Mouse (Mus musculus) layer of hippocampus, adult 8-10 months (tissue): ENCODE measurements around the gene Fam131a. TPM values are rescaled to one million over a fixed set of nuclear protein-coding genes. Genes with fewer than 3 reads are reported as not detected.
A peak's percentile ranks its signal among the peaks of the same experiment; 100 is the strongest.

Experiments used
- DNase-seq, 2 experiments: peaks; one replicate each; pipeline ENCODE4 v3.0.0; 2022; ENCODE audit warnings: low spot score in 2 of 2
- total RNA-seq, 4 experiments: library from RNA; stranded (reverse); gene quantifications; 2 replicates each; pipeline ENCODE4 v1.2.4; 2022

Fam131a gene
- total RNA-seq, 4 experiments from 2014 or later = 395 to 431 (median 412) TPM

GRCm38 (mm10) chr16:20715976-20716840 lies 23.2 kb downstream of the Fam131a start:
- DNase-seq = peak in 1 of 2 experiments; percentile 77

GRCm38 (mm10) chr16:20716841-20717180 lies 23.8 kb downstream of the Fam131a start:
- DNase-seq = no peak

- DNase-seq = peak; percentile 97
These were observed 24.3 kb downstream of the Fam131a start, which contains the start of the genes Polr2h and Clcn2 for GRCm38 (mm10) chr16:20717181-20717977. Gene Polr2h, plus strand, starts transcription at chr16:20717665. Gene Clcn2, minus strand, starts transcription at chr16:20717746.

- DNase-seq = no peak
These were observed 25.1 kb downstream of the Fam131a start for GRCm38 (mm10) chr16:20717978-20718670.

GRCm38 (mm10) chr16:20721808-20722207 lies 28.8 kb downstream of the Fam131a start:
- DNase-seq = no peak

- no peak for DNase-seq
These were observed 29.7 kb downstream of the Fam131a start for GRCm38 (mm10) chr16:20722736-20723135.

DNA sequence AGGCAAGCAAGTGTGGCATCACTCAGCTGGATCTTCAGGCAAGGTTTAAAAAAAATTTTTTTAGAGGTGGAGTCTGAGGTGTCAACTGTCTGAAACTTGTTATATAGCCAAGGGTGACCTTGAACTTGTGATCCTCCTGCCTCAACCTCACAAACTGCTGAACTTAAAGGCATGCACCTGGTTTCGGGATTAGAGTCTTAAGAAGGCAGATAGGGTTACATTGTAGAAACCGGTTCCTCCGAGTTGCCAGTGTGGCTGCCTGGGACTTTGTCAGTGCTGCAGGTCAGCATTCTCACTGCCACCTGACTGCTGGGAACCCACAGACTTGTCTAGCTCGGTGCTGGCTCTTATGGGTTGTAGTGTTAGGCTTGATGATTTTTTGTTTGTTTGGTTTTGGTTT lies 30.2 kb downstream of the Fam131a start:
- DNase-seq = no peak

DNA sequence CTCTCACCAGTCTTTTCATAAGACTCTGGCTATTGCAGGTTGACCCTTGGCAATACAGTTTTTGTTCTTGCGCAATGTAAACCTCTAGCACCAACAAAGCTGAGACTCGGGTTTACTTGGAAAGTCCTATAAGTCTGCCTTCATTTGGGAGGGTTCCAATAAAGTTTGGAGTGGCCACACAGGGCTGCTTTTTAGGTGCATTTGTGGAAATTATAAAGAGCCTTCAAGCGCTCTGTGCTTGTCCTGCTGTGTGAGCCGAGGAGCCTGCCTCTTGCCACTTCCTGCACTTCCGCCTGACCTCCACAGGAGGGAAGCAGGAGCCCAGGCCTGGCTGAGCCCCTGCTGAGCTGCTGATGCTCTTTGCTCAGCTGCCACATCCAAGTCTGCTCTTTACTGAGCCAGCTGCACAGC lies 31.3 kb downstream of the Fam131a start:
- peak in 1 of 2 experiments; percentile 29 for DNase-seq

- DNase-seq = no peak
These were observed 32.3 kb downstream of the Fam131a start for GRCm38 (mm10) chr16:20725321-20725720.

DNA sequence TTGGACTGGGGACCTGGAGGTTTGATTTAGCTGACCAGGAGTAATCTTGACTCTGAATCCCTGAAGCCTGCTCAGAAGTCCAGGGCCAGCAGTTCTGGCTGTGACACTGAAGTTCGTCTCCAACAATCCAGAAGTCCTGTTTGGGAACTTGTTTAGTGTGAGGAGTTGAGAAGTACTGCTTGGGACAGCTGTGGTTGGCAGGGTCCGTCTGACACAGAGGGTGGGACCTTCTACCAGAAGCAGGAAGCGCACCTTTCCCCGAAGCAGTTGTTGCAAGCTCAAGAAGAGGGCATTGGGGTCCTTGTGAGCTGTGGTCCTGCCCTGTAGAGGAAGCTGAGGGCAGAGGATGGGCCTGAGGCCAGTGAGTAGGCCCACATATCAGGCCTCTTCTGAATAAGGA lies 32.7 kb downstream of the Fam131a start:
- DNase-seq = no peak

GRCm38 (mm10) chr16:20726384-20726783 lies 33.3 kb downstream of the Fam131a start:
- no peak for DNase-seq

DNA sequence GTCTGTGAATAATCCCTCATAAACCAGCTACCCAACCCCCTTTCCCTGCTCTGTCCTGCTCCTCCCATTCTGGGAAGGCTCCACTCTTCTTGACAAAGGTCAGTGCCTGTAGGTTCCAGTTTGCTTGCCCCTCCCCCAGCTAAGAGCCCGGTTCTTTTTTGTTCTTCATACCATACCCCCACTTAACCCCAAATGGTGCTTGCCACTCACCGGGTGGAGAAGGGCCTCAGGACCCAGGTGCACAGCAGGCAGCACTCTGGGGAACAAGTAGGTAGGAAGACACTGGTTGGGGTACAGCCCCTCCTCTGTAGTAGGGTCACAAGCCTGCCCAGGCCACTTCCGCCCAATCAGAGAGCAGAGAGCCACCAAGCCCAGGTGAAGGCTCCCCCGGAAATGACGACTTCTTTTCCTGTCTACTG lies 37.3 kb downstream of the Fam131a start:
- DNase-seq = no peak

- peak in 1 of 2 experiments; percentile 55 for DNase-seq
These were observed 38.6 kb downstream of the Fam131a start for GRCm38 (mm10) chr16:20731688-20732087.

GRCm38 (mm10) chr16:20732251-20732924 lies 39.3 kb downstream of the Fam131a start:
- no peak for DNase-seq

DNA sequence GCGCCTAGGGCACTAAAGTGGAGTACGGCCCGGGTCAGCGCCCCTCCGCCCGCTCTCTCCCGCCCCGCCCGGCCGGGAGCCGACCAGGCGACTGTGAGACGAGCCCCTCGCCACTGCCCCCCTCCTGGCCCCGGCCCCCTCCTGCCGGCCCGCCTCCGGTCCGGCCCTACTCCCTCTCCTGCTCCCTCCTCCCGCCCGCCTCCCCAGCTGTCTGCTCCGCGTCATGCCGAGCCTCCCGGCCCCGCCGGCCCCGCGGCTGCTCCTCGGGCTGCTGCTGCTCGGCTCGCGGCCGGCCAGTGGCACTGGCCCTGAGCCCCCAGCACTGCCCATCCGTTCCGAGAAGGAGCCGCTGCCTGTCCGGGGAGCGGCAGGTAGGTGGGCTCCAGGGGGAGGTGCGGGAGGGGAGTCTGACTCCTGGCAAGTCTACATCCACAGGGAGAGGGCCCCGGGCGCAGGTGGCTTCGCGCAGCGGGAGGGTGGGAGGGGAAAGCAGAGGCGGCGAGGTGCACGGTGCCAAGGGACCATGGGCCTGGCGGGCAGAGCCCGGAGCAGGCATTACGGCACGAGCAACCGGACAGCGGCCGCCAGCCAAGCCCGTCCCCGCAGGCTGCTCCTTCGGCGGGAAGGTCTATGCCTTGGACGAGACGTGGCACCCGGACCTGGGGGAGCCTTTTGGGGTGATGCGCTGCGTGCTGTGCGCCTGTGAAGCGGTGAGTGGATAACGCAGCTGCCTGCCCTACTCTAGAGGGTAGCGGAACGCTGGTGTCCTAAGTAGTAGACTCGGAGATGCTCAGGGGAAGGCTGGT lies 40.1 kb downstream of the Fam131a start, which contains the start of gene Chrd:
TSS of gene Chrd (plus strand) at position 203 of the 806 bp plus-strand sequence.
- no peak for DNase-seq

DNA sequence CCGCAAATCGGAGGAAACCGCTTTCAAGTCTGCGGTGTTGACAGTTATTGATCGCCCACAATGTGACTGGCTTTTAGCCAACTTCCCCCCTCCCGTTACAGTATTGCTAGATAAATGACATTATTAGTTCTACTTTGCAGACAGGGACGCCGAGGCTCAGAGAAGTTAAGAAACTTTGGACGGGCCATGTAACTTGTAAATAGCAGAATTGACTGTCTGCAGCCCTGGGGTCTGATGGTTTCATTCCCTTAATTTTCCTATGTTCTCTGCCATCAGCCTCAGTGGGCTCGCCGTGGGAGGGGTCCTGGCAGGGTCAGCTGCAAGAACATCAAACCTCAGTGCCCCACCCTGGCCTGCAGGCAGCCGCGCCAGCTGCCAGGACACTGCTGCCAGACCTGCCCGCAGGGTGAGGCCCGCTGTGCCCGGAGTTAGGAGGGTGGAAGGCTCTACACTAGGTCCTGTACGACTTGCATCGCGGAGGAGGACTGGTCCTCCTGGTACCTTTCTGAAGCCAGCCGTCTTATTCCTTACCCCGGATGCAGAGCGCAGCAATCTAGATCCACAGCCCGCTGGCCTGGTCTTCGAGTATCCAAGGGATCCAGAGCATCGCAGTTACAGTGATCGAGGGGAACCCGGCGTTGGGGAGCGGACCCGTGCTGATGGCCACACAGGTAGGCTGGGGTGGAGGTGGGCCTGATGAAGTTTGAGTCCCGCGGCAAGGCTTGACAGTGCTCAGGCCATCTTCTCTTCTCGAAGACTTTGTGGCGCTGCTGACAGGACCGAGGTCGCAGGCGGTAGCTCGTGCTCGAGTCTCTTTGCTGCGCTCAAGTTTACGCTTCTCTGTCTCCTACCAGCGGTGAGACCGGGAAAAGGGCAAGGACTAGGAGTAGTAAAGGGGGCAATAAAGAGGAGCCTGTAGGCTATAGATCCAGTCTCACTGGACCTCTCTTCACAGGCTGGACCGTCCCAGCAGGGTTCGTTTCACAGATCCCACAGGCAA lies 41.0 kb downstream of the Fam131a start, which contains the start of gene Thpo:
TSS of gene Thpo (minus strand) at position 781 of the 1,000 bp plus-strand sequence.
- DNase-seq = no peak

- DNase-seq = no peak
These were observed 42.6 kb downstream of the Fam131a start for GRCm38 (mm10) chr16:20735651-20736050.

DNA sequence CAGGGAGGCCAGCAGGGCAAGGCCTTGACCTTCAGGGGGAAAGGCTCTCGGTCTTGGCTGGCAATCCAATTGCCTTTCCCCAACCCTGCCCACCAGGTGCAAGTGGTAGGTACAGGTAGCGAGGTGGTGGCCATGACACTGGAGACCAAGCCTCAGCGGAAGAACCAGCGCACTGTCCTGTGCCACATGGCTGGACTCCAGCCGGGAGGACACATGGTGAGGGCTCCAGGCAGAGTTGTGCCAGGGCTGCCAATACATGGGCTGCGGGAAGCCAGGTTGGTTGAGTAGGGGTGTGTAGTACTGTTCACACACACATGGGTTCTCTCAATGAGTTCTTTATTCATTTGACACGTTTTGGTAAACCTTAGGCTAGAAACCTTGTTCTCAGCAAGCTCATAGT lies 43.1 kb downstream of the Fam131a start:
- no peak for DNase-seq

GRCm38 (mm10) chr16:20736823-20737222 lies 43.8 kb downstream of the Fam131a start:
- no peak for DNase-seq
